Mouse (Mus musculus) gastrocnemius, postnatal 4 days (tissue): ENCODE results near the gene Svopl. TPM values are rescaled to one million over a fixed set of nuclear protein-coding genes. Genes with fewer than 3 reads are reported as not detected.

Experiments used
- DNase-seq, 2 experiments: peaks; one replicate each; pipeline ENCODE4 v3.0.0; 2021 to 2022; ENCODE audit warnings: low spot score in 2 of 2, mixed read lengths in 2 of 2
- long read RNA-seq, 2 experiments: library from polyadenylated mRNA; stranded (forward); transcript quantifications; one replicate each; pipeline ENCODE4 v2.0.0; 2021
- total RNA-seq, 2 experiments: library from RNA; stranded (reverse); gene quantifications; 2 replicates each; pipeline ENCODE4 v1.2.3; 2021

Gene Svopl
- 1 to 10 TPM; 1.5 to 1.6 TPM for total RNA-seq
- long read RNA-seq, experiment 1, partial matches to known transcripts, result 2 of 3 reads
- long read RNA-seq, experiment 1, other reads (novel, unspliced or antisense), result 1 of 3 reads
- long read RNA-seq, experiment 2, partial matches to known transcripts, result 7 of 7 reads
- long read RNA-seq, experiment 2, other reads (novel, unspliced or antisense), result 0 of 7 reads

DNA sequence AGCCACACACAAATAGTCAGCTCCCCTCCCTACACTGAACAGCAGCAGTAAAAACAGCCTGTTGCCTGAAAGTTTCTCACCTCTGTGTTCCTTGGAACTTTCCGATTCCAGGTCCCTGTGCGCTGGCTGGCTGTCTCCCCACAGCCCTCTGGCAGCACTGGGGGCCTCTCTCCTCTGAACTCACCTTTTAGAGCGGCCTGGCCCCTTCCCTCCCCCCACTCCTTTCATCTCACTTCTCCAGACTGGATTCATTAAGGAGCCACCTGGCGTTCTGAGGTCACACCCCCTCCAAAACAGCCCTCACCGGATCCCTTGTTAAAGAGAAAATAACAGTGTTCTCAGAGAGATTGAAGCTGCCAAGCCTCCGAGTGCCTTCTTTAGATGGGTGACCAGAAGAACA, at the start of gene Svopl:
TSS of gene Svopl (minus strand) at position 159 of the 400 bp plus-strand sequence.
- DNase-seq, result no peak

DNA sequence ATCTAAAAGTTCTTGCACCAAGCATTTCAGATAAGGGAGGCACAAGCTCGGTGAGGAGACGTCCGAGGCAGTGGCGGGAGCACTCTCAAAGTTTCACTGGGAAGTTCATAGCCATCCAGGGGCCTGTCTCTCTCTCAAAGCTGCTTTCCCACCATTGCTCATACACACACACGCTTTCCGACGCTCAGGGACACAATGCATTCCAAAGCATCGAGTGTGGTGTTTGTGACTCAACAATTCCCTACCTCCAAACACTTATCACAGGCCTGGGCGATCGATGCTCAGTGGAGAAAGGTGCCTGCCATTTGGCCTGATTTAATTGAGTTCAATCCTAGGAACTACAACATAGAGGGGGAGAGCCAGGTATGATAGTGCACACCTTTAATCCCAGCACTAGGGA, 47.9 kb upstream of the Svopl start:
- no peak for DNase-seq

DNA sequence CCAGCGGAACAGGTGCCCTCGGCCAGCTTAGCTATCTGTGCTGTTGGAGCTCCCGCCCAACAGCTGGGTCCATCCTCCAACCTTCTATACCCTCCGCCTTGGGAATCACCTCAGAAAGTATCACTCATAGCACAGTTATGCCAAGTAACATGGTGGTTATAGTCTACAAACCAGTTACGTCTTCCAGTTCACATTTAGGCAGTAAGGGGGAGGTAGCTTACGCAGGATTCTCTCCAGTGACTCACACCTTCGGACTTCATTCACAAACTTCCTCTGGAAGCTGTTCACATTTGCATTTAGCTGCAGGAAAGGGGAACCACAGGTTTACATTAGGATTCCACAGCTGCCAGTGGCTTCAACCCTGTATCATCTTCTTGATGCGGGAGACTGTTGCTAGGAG, 45.7 kb upstream of the Svopl start:
- no peak for DNase-seq

DNA sequence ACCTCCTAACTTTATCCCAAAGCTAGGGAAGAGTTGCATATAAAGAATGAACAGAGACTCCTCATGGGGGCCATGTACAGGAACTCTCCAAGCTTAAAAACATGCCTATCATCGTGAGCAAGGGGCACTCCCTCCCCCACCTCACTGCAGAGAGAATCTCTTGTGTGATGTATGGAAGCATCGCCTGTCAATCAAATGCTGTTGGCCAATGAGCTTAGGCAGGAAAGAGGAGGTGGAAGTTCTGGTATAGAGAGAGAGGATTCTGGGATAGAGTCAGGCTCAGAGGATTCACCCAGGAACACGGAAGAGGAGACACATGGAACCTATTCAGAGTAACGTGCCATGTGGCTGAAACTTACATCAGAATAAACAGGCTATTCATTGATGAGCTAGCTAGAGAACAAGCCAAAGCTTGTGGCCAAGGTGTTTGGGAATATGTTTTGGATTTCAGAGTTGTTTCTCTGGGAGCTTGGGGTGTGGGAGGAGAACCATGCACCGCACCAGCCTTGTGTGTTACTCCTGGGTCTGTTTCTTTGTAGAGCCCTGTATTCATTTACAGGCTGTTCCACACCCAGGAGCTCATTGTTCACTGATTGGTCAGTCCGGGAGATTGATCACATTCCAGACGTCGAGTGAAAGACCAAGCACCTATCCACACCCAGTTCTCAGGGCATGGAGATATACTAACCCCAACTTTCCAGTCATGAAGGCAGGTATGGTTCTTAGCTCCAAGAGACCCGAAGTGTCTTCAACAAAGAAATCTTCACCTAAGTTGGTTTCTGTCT, 40.6 kb upstream of the Svopl start:
- DNase-seq, result no peak

DNA sequence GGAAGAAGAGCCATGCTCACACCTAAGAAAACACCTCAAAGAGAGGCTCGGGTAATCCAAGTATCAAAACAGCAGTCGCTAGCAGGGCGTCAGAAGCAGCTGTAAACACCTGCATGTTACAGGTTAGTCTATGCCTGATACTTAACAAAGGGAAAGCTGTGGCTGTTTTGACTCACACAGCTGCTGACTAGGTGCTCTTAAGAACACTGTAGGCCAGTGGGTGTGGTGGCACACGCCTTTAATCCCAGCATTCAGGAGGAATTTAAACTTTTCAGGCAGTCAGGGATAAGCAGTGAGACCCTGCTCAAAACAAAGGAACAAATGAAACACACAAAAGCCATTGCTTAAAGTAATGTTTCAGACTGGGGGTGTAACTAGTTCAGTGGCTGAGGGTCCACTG, 36.4 kb upstream of the Svopl start:
- DNase-seq, result no peak

DNA sequence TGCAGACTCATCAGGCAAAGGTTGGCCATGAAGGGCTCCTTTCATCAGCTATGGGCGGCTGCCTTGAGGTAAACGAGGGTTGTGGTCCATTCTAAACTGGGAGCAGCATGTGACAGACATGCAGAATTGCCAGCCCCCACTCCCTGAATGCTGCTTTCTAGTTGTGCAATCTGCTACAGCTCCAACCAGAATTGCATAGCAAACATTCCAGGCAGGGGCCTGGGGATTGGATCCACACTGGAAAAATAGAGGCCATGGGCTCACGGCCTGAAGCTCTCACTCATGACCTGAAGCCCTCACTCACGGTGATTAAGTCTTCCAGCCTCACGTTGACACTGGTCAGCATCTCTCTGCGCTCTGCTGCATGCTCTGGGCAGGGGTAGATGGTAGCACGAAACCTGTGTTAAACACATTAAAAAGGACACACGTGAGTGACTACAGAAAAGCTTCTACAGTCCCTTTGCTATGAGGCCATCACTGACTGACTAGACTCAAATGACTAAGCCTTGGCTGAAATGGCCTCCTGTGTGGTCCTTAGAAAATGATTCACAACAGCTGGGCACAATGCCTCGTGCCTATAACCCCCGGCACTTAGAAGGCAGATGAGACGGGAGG, 35.0 kb upstream of the Svopl start:
- DNase-seq, result peak in 1 of 2 experiments; percentile 20

DNA sequence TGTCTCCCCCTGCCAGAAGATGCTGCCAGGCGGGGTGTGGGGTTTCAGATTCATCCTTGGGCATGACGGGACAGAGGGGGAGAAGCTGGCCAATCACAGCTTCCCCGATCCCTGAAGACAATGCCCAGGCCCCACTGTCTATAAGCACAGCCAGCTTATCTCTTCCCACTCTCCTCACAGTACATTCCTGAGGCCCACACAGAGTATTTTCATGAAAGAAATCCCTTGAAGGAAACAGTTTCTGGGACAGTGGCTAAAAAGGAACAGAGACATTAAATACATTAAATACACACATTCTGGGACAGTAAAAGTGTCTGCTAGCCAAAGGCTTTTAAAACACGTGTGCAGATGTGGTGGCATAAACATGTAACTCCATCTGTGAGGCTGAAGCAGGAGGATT, 33.6 kb upstream of the Svopl start:
- peak in 1 of 2 experiments; percentile 28 for DNase-seq

DNA sequence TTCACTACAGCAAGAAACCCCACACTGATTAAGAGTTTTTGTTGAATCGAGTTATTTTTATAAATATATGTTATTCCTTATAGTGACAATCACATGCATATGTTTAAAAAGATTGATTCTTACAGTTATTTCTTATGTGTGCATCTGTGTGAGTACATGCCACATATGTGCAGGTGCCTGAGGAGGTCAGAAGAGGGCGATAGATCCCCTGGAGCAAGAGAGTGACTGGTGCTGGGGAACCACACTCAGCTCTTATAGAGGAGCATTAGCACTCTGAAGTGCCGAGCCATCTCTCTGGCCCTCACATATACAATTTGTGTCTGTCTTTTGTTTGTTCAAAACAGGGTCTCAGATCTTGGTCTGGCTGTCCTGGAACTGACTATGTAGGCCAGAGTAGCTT, 26.8 kb upstream of the Svopl start:
- no peak for DNase-seq

DNA sequence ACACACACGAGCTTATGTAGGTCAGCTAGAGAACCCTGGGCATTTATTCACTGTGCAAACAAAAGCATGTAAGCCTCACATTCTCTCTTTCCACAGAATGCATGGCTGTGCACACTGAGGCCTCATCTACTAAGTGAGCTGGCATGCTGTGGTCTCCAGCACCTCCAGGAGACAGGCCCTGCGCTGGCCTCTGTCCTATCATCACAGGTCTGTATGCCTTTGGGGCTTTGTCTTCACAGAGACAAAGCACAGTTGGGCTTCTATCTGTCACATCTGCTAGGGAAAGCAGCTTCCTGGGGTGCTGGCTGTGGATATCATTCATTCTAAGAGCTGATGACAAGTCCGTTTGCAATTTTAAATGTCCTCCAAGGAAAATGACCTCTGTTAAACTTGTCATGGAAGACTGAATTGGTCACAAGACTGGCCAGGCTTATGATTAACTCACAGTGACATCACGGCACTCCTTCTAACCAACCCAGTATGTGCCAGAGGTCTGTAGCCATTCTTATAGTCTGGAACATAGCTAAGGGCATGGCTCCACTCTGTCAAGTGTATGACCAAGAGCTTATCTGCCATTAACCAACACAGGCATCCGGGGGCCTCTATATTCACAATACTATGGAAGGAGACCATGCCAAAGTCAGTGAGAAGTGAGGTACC, 25.5 kb upstream of the Svopl start:
- DNase-seq, result no peak

DNA sequence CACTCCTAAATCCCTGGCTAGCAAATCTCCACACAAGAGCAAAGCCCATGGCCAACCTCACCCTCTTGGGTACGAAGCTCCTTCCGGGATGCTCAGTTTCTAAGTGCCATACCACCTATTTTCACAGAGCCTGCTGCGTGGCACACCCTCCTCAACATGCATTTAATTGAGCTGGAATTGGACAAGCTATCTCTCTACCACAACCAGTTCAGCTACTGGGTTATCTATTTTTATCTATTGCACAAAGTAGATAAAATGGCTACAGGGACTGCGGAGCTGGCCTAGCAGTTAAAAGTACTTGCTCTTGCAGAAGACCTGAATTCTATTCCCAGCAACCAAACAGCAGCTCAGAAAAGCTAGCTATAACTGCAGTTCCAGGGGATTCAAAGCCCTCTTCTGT, 24.5 kb upstream of the Svopl start:
- no peak for DNase-seq

DNA sequence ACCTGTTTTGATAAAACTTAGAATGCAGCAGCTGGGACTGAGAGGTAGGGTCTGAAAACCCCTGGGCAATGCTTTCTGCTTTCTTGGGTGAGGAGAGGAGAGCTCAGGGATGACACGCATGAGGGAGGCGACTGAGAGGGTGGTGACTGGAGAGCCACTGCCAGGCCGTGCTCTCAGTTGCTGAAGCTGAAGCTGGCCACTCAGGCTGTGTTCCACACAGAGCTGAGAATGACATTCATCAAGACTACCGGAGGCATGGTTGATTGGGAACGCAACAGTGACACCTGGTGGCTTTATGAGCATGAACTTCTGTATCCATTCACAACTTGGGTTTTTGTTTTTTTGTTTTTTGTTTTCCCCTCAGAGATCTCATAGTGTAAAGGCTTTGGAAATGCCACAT, 19.4 kb upstream of the Svopl start:
- DNase-seq, result peak in 1 of 2 experiments; percentile 49

DNA sequence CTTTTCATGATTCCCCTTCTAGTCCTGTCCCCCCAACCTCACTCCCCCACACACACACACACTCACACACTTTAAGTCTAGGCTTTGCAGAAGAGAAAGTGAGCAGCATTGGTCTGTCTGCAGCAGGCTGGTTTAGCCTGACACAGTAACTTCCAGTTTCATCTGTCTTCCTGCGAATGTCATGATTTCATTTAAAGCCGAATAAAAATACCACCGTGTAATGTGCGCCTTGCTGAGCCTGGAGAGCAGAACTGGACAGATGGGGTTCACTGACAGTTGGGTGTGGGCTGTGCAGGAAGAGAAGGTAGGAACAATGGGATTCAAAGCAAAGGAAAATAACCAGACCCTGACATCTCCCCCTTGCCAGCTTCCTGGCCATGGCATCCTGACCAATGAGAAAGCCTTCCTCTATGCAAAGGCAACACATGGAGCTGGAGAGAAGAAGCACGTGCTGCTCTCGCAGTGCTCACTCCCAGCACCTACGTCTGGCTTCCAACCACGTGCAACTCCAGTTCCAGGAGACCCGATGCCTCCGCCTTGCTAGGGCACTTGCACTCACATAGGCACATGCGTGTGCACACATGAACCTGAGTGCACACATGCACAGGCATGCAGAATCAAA, 18.8 kb upstream of the Svopl start:
- DNase-seq, result no peak

DNA sequence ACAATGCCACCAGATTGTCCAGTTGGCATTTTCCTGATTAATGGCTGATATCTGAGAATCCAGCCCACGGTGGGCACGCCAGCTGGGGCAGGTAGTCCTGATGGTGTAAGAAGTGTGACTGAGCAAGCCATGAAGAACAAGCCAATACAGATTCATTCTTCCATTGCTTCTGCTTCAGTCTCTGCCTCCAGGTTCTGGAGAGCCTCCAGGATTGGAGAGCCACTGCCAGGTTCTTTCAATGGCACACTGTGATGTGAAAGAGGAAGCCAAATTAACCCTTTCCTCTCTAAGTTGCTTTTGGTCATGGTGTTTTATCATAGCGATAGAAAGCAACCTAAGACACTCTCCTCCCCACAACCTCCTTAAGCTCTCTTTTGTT, 18.3 kb upstream of the Svopl start:
- DNase-seq, result no peak

DNA sequence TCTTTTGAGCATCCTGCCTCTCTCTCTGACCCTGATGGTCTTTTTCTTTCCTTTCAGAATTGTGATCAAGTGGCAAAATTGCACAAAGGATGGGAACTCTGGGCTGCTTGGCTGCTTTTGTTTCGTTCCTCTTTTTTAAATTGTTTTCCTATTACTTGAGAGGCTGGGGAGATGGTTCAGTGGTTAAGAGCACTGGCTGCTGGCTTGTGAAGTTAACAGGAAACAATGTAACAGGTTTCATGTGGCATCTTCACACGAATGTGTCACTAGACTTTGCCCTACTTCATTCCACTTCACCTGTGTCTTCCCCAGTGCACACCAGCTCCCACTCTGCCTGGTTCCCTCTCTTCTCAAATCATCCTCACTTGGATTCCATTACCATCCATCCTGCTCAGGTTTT, 17.8 kb upstream of the Svopl start:
- DNase-seq, result no peak

DNA sequence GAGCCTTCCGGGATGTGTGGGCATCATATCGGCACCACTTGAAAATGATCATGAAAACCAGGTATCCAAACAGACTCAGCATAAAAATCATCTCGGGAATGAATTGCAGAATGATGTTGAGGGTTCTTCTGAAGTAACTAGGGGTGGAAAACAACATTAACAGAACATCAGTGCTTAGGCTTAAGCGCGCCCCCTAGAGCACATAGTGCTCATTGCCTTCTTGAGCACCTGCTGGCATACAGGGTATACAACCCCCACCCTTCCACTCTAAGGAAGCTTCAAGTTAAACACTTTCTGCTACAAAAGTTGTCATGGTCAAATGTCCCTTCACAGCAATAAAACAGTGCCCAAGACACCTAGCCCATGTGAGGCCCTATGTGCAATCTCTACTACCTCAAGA, 12.0 kb upstream of the Svopl start:
- DNase-seq, result no peak

DNA sequence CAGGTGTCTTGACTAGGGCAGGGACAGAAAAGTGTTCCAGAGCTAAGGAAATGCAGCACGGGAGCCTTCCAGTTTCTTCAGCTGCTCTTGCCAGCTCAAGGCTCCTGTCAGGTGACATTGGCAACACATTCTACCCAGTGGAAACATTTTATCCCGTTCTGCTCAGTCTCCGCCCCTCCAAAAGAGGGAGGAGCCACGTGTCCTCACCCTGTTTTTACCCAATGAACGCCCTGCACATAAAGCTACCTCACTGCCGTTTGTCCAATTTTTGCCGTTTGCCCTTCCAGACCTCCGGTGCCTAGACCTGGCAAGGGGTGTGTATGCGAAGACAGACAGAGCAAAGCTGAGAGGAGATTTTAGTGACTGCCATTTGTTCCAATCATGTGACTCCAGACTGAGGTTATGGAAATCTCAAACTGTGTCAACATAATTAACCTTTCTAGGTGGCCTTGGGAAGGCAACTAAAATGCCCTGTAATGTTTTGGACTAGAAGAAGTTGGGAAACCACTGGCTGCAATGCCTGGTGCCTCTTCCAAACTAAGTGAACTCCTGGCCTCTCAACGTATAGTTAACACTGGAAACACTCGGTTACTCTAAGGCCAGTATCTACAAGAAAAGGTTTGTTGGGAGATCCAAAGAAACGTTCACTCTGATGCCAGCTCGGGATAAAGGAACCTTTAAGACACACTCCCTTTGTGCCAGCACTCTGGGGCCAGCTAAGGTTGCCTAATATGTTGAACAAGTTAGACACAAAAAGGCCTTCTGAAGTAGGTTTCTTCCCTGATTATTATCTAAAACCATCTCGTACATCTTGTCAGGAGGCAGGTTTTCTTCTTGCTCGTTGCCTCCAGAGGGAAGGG, 8.9 kb upstream of the Svopl start:
- no peak for DNase-seq

DNA sequence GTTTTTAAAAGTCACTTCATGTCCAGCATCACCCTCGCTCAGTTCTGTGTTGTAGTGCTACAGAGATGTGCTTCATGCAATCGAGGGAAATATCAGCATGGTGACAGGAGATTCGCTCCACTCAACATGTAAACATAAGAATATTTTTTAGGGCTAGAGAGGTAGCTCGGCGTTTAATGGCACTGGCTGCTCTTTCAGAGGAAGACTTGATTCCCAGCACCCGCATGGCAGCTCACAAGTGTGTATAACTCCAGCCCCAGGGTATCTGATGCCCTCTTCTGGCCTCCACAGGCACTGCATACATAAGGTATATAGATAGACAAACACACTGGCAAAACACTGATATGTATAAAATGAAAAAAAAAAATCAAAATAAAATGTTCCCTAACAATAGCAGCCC, 2.8 kb upstream of the Svopl start:
- DNase-seq, result no peak

DNA sequence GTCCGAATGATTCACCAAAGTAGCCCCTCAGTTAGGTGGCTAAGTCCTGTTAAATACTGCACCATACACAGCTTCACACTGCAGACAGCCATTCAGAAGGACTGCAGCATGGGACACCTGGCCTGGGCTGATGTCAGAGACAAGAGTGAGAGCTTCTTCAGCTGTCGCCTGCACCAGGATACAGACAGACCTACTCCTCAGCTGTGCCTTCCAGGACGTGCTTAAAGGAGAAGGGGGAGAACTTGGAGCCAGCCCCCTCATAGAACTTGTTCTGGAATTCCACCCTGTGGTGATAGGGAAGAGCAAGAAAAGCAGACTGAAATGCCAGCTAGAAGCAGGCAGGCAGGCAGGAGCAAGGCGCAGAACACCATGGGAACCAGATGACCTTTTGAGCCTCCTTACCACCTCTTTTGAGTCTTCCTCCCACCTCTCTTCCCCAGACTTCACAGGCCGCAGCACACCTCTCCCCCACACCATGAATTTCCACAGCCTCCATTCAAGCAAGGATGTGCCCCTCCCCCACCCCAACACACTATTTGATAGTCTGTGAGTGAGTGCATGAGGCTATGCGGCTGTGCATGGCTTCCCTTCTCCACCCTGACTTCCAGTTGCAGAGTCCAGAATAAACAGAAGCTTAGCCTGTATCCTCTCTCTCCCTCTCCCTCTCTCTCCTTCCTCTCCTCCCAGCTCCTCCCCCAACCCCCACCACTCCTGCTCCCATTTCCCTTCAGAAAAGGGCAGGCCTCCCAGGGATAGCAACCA, 2.2 kb upstream of the Svopl start:
- DNase-seq, result no peak

DNA sequence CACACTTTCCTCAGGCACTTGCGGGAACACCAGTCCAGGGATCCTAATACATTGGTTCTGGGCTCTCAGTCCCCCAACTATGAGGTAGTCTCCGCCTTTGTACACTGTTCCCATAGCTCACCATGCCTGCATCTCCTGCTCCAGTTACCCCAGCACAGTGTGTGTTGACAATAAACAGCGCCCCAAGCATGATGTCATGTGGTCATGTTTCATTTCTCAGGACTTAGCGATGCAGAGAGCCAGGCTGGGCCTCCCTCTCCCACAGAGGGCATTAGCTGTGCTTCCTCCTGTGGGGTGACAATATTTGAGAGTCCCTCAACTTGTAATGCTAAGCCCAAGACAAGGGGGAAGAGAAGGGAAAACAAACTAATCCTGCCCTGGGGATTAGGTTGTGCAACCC, 1.2 kb upstream of the Svopl start:
- DNase-seq, result no peak
